Mouse (Mus musculus): Measurements from ENCODE around the gene Itpr2.

- no peak for TF ChIP-seq GATA1 (IDR thresholded peaks at IDR 0.05; ENCODE audit: borderline replicate concordance, low read length)
- no peak for TF ChIP-seq FLI1 (IDR thresholded peaks at IDR 0.05; ENCODE audit: low read length)
These were observed 36.0 kb upstream of the Itpr2 start for GRCm38 (mm10) chr6:146538071-146538470.

Measured in megakaryocyte, embryonic 14.5 days (primary cell).